Mouse (Mus musculus): ENCODE results near the gene Pcbp2. TPM values are rescaled to one million over a fixed set of nuclear protein-coding genes. Genes with fewer than 3 reads are reported as not detected.

Gene Pcbp2
- total RNA-seq, 1 experiment = 377 TPM

- TF ChIP-seq ZC3H11A (IDR thresholded peaks at IDR 0.05; ENCODE audit: borderline replicate concordance, low read depth, low read length) (no peak), ZNF384 (IDR thresholded peaks at IDR 0.05; ENCODE audit: low read depth, low read length) (no peak), MAFK (IDR thresholded peaks at IDR 0.05; ENCODE audit: insufficient read depth, low read depth, low read length) (no peak), CHD2 (IDR thresholded peaks at IDR 0.05; ENCODE audit: low read depth, low read length) (no peak), HCFC1 (IDR thresholded peaks at IDR 0.05; ENCODE audit: borderline replicate concordance, insufficient read depth, low read length) (no peak)
- DNase-seq (ENCODE audit: low read depth, low spot score) = no peak
- H3K36me3 ChIP-seq (ENCODE audit: control insufficient read depth, insufficient read depth, low read length, poor library complexity, severe bottlenecking) = no peaks in the 10 kb centered on the region
- no peak overlapping the region for H3K27ac ChIP-seq (ENCODE audit: insufficient read depth, low read depth, low read length, poor library complexity, severe bottlenecking)
- no peak overlapping the region for H3K9ac ChIP-seq (ENCODE audit: insufficient read depth, low read depth, low read length, poor library complexity, severe bottlenecking)
- H3K9me3 ChIP-seq (ENCODE audit: control insufficient read depth, insufficient read depth, low read depth, low read length) = no peaks in the 10 kb centered on the region
- H3K4me1 ChIP-seq (ENCODE audit: control insufficient read depth in 2 of 2, insufficient read depth in 2 of 2, low read length in 2 of 2, poor library complexity in 1 of 2) = peaks cover 0 to 19% of the 10 kb centered on the region in 2 experiments; a peak in 3 of 4 replicates
- in situ Hi-C loops (cut with MboI; ENCODE audit: low sequenced_read_pairs in 2 of 2, unreplicated experiment in 2 of 2) = no loop called here
- no peak overlapping the region for H3K4me3 ChIP-seq (ENCODE audit: insufficient read depth in 1 of 2, low read depth in 1 of 2, low read length in 2 of 2, poor library complexity in 1 of 2, severe bottlenecking in 1 of 2)
These were observed 41.0 kb downstream of the Pcbp2 start for GRCm38 (mm10) chr15:102511285-102511833.

GRCm38 (mm10) chr15:102512010-102512409, 41.7 kb downstream of the Pcbp2 start:
- peaks cover 0 to 19% of the 10 kb centered on the region in 2 experiments; a peak in 3 of 4 replicates for H3K4me1 ChIP-seq (ENCODE audit: control insufficient read depth in 2 of 2, insufficient read depth in 2 of 2, low read length in 2 of 2, poor library complexity in 1 of 2)
- no peak overlapping the region for H3K27ac ChIP-seq (ENCODE audit: insufficient read depth, low read depth, low read length, poor library complexity, severe bottlenecking)
- in situ Hi-C loops (cut with MboI; ENCODE audit: low sequenced_read_pairs in 2 of 2, unreplicated experiment in 2 of 2) = no loop called here
- no peak for DNase-seq (ENCODE audit: low read depth, low spot score)
- no peak for TF ChIP-seq CHD2 (IDR thresholded peaks at IDR 0.05; ENCODE audit: low read depth, low read length)
- no peak for TF ChIP-seq MAFK (IDR thresholded peaks at IDR 0.05; ENCODE audit: insufficient read depth, low read depth, low read length)
- TF ChIP-seq HCFC1 (IDR thresholded peaks at IDR 0.05; ENCODE audit: borderline replicate concordance, insufficient read depth, low read length) = no peak
- no peak for TF ChIP-seq ZNF384 (IDR thresholded peaks at IDR 0.05; ENCODE audit: low read depth, low read length)
- TF ChIP-seq ZC3H11A (IDR thresholded peaks at IDR 0.05; ENCODE audit: borderline replicate concordance, low read depth, low read length) = no peak
- no peaks in the 10 kb centered on the region for H3K36me3 ChIP-seq (ENCODE audit: control insufficient read depth, insufficient read depth, low read length, poor library complexity, severe bottlenecking)
- H3K9ac ChIP-seq (ENCODE audit: insufficient read depth, low read depth, low read length, poor library complexity, severe bottlenecking) = no peak overlapping the region
- no peaks in the 10 kb centered on the region for H3K9me3 ChIP-seq (ENCODE audit: control insufficient read depth, insufficient read depth, low read depth, low read length)
- H3K4me3 ChIP-seq (ENCODE audit: insufficient read depth in 1 of 2, low read depth in 1 of 2, low read length in 2 of 2, poor library complexity in 1 of 2, severe bottlenecking in 1 of 2) = no peak overlapping the region

- no peaks in the 10 kb centered on the region for H3K9me3 ChIP-seq (ENCODE audit: control insufficient read depth, insufficient read depth, low read depth, low read length)
- H3K36me3 ChIP-seq (ENCODE audit: control insufficient read depth, insufficient read depth, low read length, poor library complexity, severe bottlenecking) = no peaks in the 10 kb centered on the region
- H3K27ac ChIP-seq (ENCODE audit: insufficient read depth, low read depth, low read length, poor library complexity, severe bottlenecking) = no peak overlapping the region
- no peak overlapping the region for H3K9ac ChIP-seq (ENCODE audit: insufficient read depth, low read depth, low read length, poor library complexity, severe bottlenecking)
- TF ChIP-seq MAFK (IDR thresholded peaks at IDR 0.05; ENCODE audit: insufficient read depth, low read depth, low read length) = no peak
- TF ChIP-seq HCFC1 (IDR thresholded peaks at IDR 0.05; ENCODE audit: borderline replicate concordance, insufficient read depth, low read length) = no peak
- no peak for TF ChIP-seq CHD2 (IDR thresholded peaks at IDR 0.05; ENCODE audit: low read depth, low read length)
- TF ChIP-seq ZC3H11A (IDR thresholded peaks at IDR 0.05; ENCODE audit: borderline replicate concordance, low read depth, low read length) = no peak
- no peak for TF ChIP-seq ZNF384 (IDR thresholded peaks at IDR 0.05; ENCODE audit: low read depth, low read length)
- peaks cover 0 to 18% of the 10 kb centered on the region in 2 experiments; a peak in 3 of 4 replicates for H3K4me1 ChIP-seq (ENCODE audit: control insufficient read depth in 2 of 2, insufficient read depth in 2 of 2, low read length in 2 of 2, poor library complexity in 1 of 2)
- H3K4me3 ChIP-seq (ENCODE audit: insufficient read depth in 1 of 2, low read depth in 1 of 2, low read length in 2 of 2, poor library complexity in 1 of 2, severe bottlenecking in 1 of 2) = no peak overlapping the region
- in situ Hi-C loops (cut with MboI; ENCODE audit: low sequenced_read_pairs in 2 of 2, unreplicated experiment in 2 of 2) = no loop called here
- no peak for DNase-seq (ENCODE audit: low read depth, low spot score)
These were observed 42.1 kb downstream of the Pcbp2 start for GRCm38 (mm10) chr15:102512471-102512870.

- in situ Hi-C loops (cut with MboI; ENCODE audit: low sequenced_read_pairs in 2 of 2, unreplicated experiment in 2 of 2) = no loop called here
- H3K9ac ChIP-seq (ENCODE audit: insufficient read depth, low read depth, low read length, poor library complexity, severe bottlenecking) = no peak overlapping the region
These were observed 42.7 kb downstream of the Pcbp2 start for GRCm38 (mm10) chr15:102513004-102513403.

More at GRCm38 (mm10) chr15:102513004-102513403, 42.7 kb downstream of the Pcbp2 start:
- TF ChIP-seq MAFK (IDR thresholded peaks at IDR 0.05; ENCODE audit: insufficient read depth, low read depth, low read length) (no peak), CHD2 (IDR thresholded peaks at IDR 0.05; ENCODE audit: low read depth, low read length) (no peak), HCFC1 (IDR thresholded peaks at IDR 0.05; ENCODE audit: borderline replicate concordance, insufficient read depth, low read length) (no peak), ZC3H11A (IDR thresholded peaks at IDR 0.05; ENCODE audit: borderline replicate concordance, low read depth, low read length) (no peak), ZNF384 (IDR thresholded peaks at IDR 0.05; ENCODE audit: low read depth, low read length) (no peak)
- H3K4me3 ChIP-seq (ENCODE audit: insufficient read depth in 1 of 2, low read depth in 1 of 2, low read length in 2 of 2, poor library complexity in 1 of 2, severe bottlenecking in 1 of 2) = no peak overlapping the region
- DNase-seq (ENCODE audit: low read depth, low spot score) = no peak
- H3K9me3 ChIP-seq (ENCODE audit: control insufficient read depth, insufficient read depth, low read depth, low read length) = no peaks in the 10 kb centered on the region
- no peak overlapping the region for H3K27ac ChIP-seq (ENCODE audit: insufficient read depth, low read depth, low read length, poor library complexity, severe bottlenecking)
- no peaks in the 10 kb centered on the region for H3K36me3 ChIP-seq (ENCODE audit: control insufficient read depth, insufficient read depth, low read length, poor library complexity, severe bottlenecking)
- H3K4me1 ChIP-seq (ENCODE audit: control insufficient read depth in 2 of 2, insufficient read depth in 2 of 2, low read length in 2 of 2, poor library complexity in 1 of 2) = peaks cover 0 to 18% of the 10 kb centered on the region in 2 experiments; a peak in 3 of 4 replicates
